Mouse (Mus musculus) heart, postnatal 0 days (tissue): ENCODE data around the gene Fmo2.

Experiments
- CTCF ChIP-seq: IDR thresholded peaks from 2 replicates; pipeline ENCODE4 v1.5.1; 2016; ENCODE audit warnings: antibody characterized with exemption, control low read depth, low read depth
- EP300 ChIP-seq: IDR thresholded peaks from 2 replicates; pipeline ENCODE4 v1.6.1; 2016; ENCODE audit warnings: antibody characterized with exemption, low read depth

DNA sequence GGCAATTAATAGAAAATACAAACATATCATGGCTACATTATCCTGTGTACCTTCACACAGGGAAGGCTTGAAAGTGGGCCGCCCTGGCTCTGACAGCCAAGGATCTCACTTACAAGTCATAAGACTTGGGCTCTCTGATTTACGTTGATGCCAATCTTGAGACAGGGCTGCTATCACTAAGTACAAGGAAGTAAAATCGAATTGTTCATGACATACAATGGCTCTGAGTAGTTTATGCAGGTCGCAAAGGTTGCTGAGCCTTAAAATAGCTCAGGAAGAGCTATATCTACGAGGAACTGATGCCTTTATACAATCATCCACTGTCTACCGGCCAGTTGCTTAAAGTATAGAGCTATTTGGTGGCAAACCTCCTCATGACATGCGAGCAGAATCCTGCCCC, 27.5 kb downstream of the Fmo2 start:
- TF ChIP-seq CTCF (no peak), EP300 (no peak)
